Mouse (Mus musculus): ENCODE data around the gene 9830107B12Rik.

The 9830107B12Rik gene

GRCm38 (mm10) chr17:48110547-48111287 lies 35.4 kb downstream of the 9830107B12Rik start:
- TF ChIP-seq CTCF (conservative IDR thresholded peaks at IDR 0.05; ENCODE audit: low read length) (peak; percentile 90), NANOG (IDR thresholded peaks at IDR 0.05; ENCODE audit: borderline replicate concordance, low read length) (no peak)
- peaks cover 16% of the 10 kb centered on the region for H3K27me3 ChIP-seq (ENCODE audit: insufficient read depth, low read length)
- H3K4me3 ChIP-seq (replicated peaks; ENCODE audit: low read length), result no peak overlapping the region
- peaks cover 15% of the 10 kb centered on the region for H3K9me3 ChIP-seq (ENCODE audit: low read length)
- H3K4me1 ChIP-seq (replicated peaks; ENCODE audit: low read depth, low read length), result peaks cover 19% of the 10 kb centered on the region
- H3K36me3 ChIP-seq (ENCODE audit: insufficient read depth, low read length), result no peaks in the 10 kb centered on the region

- peaks cover 19% of the 10 kb centered on the region for H3K4me1 ChIP-seq (replicated peaks; ENCODE audit: low read depth, low read length)
- no peak for TF ChIP-seq NANOG (IDR thresholded peaks at IDR 0.05; ENCODE audit: borderline replicate concordance, low read length)
- TF ChIP-seq CTCF (conservative IDR thresholded peaks at IDR 0.05; ENCODE audit: low read length), result no peak
- no peak for TF ChIP-seq POU5F1 (IDR thresholded peaks at IDR 0.05; ENCODE audit: borderline replicate concordance, low read length)
- H3K9me3 ChIP-seq (ENCODE audit: low read length), result peaks cover 9% of the 10 kb centered on the region
- H3K27me3 ChIP-seq (ENCODE audit: insufficient read depth, low read length), result peaks cover 16% of the 10 kb centered on the region
- no peak overlapping the region for H3K4me3 ChIP-seq (replicated peaks; ENCODE audit: low read length)
- H3K36me3 ChIP-seq (ENCODE audit: insufficient read depth, low read length), result no peaks in the 10 kb centered on the region
These were observed 37.5 kb downstream of the 9830107B12Rik start for GRCm38 (mm10) chr17:48108520-48108919.

- H3K4me3 ChIP-seq (replicated peaks; ENCODE audit: low read length), result no peak overlapping the region
- peaks cover 19% of the 10 kb centered on the region for H3K4me1 ChIP-seq (replicated peaks; ENCODE audit: low read depth, low read length)
- TF ChIP-seq NANOG (IDR thresholded peaks at IDR 0.05; ENCODE audit: borderline replicate concordance, low read length), result no peak
- TF ChIP-seq POU5F1 (IDR thresholded peaks at IDR 0.05; ENCODE audit: borderline replicate concordance, low read length), result no peak
- no peak for TF ChIP-seq CTCF (conservative IDR thresholded peaks at IDR 0.05; ENCODE audit: low read length)
- peaks cover 3% of the 10 kb centered on the region; the same call in 1 of the 2 replicates for H3K9me3 ChIP-seq (ENCODE audit: low read length)
- peaks cover 17% of the 10 kb centered on the region for H3K27me3 ChIP-seq (ENCODE audit: insufficient read depth, low read length)
- no peaks in the 10 kb centered on the region for H3K36me3 ChIP-seq (ENCODE audit: insufficient read depth, low read length)
These were observed 38.2 kb downstream of the 9830107B12Rik start for GRCm38 (mm10) chr17:48107862-48108261.

GRCm38 (mm10) chr17:48107333-48107732 lies 38.7 kb downstream of the 9830107B12Rik start:
- peaks cover 19% of the 10 kb centered on the region for H3K4me1 ChIP-seq (replicated peaks; ENCODE audit: low read depth, low read length)
- H3K27me3 ChIP-seq (ENCODE audit: insufficient read depth, low read length), result peaks cover 22% of the 10 kb centered on the region
- no peaks in the 10 kb centered on the region for H3K36me3 ChIP-seq (ENCODE audit: insufficient read depth, low read length)
- TF ChIP-seq NANOG (IDR thresholded peaks at IDR 0.05; ENCODE audit: borderline replicate concordance, low read length) (no peak), CTCF (conservative IDR thresholded peaks at IDR 0.05; ENCODE audit: low read length) (no peak)
- no peaks in the 10 kb centered on the region for H3K9me3 ChIP-seq (ENCODE audit: low read length)
- no peak overlapping the region for H3K4me3 ChIP-seq (replicated peaks; ENCODE audit: low read length)

GRCm38 (mm10) chr17:48100441-48101417 lies 45.3 kb downstream of the 9830107B12Rik start:
- H3K27me3 ChIP-seq (ENCODE audit: insufficient read depth, low read length), result peaks cover 50% of the 10 kb centered on the region
- peaks cover 45% of the 10 kb centered on the region for H3K4me1 ChIP-seq (replicated peaks; ENCODE audit: low read depth, low read length)
- H3K9me3 ChIP-seq (ENCODE audit: low read length), result no peaks in the 10 kb centered on the region
- peak overlapping the region; percentile 49; the same call in 1 of the 2 replicates for H3K4me3 ChIP-seq (replicated peaks; ENCODE audit: low read length)
- peak; percentile 63 for TF ChIP-seq CTCF (conservative IDR thresholded peaks at IDR 0.05; ENCODE audit: low read length)
- no peak for TF ChIP-seq POU5F1 (IDR thresholded peaks at IDR 0.05; ENCODE audit: borderline replicate concordance, low read length)
- H3K36me3 ChIP-seq (ENCODE audit: insufficient read depth, low read length), result no peaks in the 10 kb centered on the region

- Histone ChIP-seq H3K4me1 (replicated peaks; ENCODE audit: low read depth, low read length) (peaks cover 59% of the 10 kb centered on the region), H3K4me3 (replicated peaks; ENCODE audit: low read length) (0 out of 2 replicates have a peak overlapping the region, but pooled peaks have one; percentile 35), H3K27me3 (ENCODE audit: insufficient read depth, low read length) (peaks cover 64% of the 10 kb centered on the region), H3K9me3 (ENCODE audit: low read length) (0 out of 2 replicates have a peak, but pooled peaks cover under 1% of the 10 kb centered on the region), H3K36me3 (ENCODE audit: insufficient read depth, low read length) (no peaks in the 10 kb centered on the region)
- no peak for TF ChIP-seq NANOG (IDR thresholded peaks at IDR 0.05; ENCODE audit: borderline replicate concordance, low read length)
- no peak for TF ChIP-seq CTCF (conservative IDR thresholded peaks at IDR 0.05; ENCODE audit: low read length)
- TF ChIP-seq POU5F1 (IDR thresholded peaks at IDR 0.05; ENCODE audit: borderline replicate concordance, low read length), result no peak
These were observed 46.8 kb downstream of the 9830107B12Rik start for GRCm38 (mm10) chr17:48099312-48099711.

GRCm38 (mm10) chr17:48098528-48098890 lies 47.6 kb downstream of the 9830107B12Rik start:
- peak overlapping the region; percentile 68 for H3K4me3 ChIP-seq (replicated peaks; ENCODE audit: low read length)
- H3K4me1 ChIP-seq (replicated peaks; ENCODE audit: low read depth, low read length), result peaks cover 60% of the 10 kb centered on the region
- H3K9me3 ChIP-seq (ENCODE audit: low read length), result peaks cover 8% of the 10 kb centered on the region
- peaks cover 72% of the 10 kb centered on the region for H3K27me3 ChIP-seq (ENCODE audit: insufficient read depth, low read length)
- no peak for TF ChIP-seq NANOG (IDR thresholded peaks at IDR 0.05; ENCODE audit: borderline replicate concordance, low read length)
- H3K36me3 ChIP-seq (ENCODE audit: insufficient read depth, low read length), result no peaks in the 10 kb centered on the region

- Histone ChIP-seq H3K9me3 (ENCODE audit: low read length) (peaks cover 12% of the 10 kb centered on the region), H3K27me3 (ENCODE audit: insufficient read depth, low read length) (peaks cover 76% of the 10 kb centered on the region), H3K4me1 (replicated peaks; ENCODE audit: low read depth, low read length) (peaks cover 60% of the 10 kb centered on the region), H3K4me3 (replicated peaks; ENCODE audit: low read length) (peak overlapping the region; percentile 68), H3K36me3 (ENCODE audit: insufficient read depth, low read length) (no peaks in the 10 kb centered on the region)
- 0 out of 2 replicates have a peak, but pooled peaks have one; percentile 31 for TF ChIP-seq NANOG (IDR thresholded peaks at IDR 0.05; ENCODE audit: borderline replicate concordance, low read length)
- TF ChIP-seq POU5F1 (IDR thresholded peaks at IDR 0.05; ENCODE audit: borderline replicate concordance, low read length), result no peak
- no peak for TF ChIP-seq CTCF (conservative IDR thresholded peaks at IDR 0.05; ENCODE audit: low read length)
These were observed 48.1 kb downstream of the 9830107B12Rik start for GRCm38 (mm10) chr17:48097743-48098527.
